ENCODE assay signal across 18 mouse cellular contexts in genomic region chr1:135498455-135499358, GRCm38 (mm10).
DNase-seq lines count a peak whose midpoint lies in the region; ATAC-seq lines count a peak whose summit lies in the region.
"Had no signal": no experiment of that assay in that cellular context is flagged by ENCODE, and none has a peak within 500 bp of the region (broad histone marks: within the 10 kb centered on the region; RNA-seq: fewer than 3 reads in every experiment).

No protein-coding gene starts in this region.

- intact Hi-C loops in left cerebral cortex, postnatal 25 days (cut with DNase I), result no loop called here

- H3K4me3 ChIP-seq in liver, embryonic 16.5 days (ENCODE audit: low read depth, low read length), result no peak overlapping the region
- no peak overlapping the region for H3K4me3 ChIP-seq in liver, embryonic 12.5 days
- H3K4me3 ChIP-seq in embryonic facial prominence, embryonic 11.5 days (ENCODE audit: low read depth, low read length), result no peak overlapping the region
- H3K4me3 ChIP-seq: forebrain, embryonic 15.5 days; gastrocnemius, adult 2 months; heart, embryonic 15.5 days; limb, embryonic 13.5 days had no signal

- H3K4me2 ChIP-seq in liver, embryonic 16.5 days (ENCODE audit: low read depth, low read length), result no peak overlapping the region
- no peak overlapping the region for H3K4me2 ChIP-seq in liver, embryonic 12.5 days
- no peak overlapping the region for H3K4me2 ChIP-seq in embryonic facial prominence, embryonic 11.5 days (ENCODE audit: low read depth, low read length)
- H3K4me2 ChIP-seq: forebrain, embryonic 15.5 days; heart, embryonic 15.5 days; limb, embryonic 13.5 days had no signal

- peak; percentile 43; the same call in 1 of the 2 replicates for ATAC-seq in liver, embryonic 16.5 days (ENCODE audit: low read depth)
- no peak for ATAC-seq in liver, embryonic 12.5 days
- ATAC-seq in embryonic facial prominence, embryonic 11.5 days (replicated peaks; ENCODE audit: insufficient number of reproducible peaks, low FRiP score, low TSS enrichment, low read depth), result peak; percentile 56; the same call in 1 of the 2 replicates
- ATAC-seq: CD4-positive, CD25-positive, alpha-beta regulatory T cell, adult 4 months; forebrain, embryonic 15.5 days had no signal

- DNase-seq in embryo, embryonic 10.5 days (ENCODE audit: low spot score), result peak; percentile 83
- no peak for DNase-seq in embryonic facial prominence, embryonic 11.5 days (ENCODE audit: low spot score)
- peak; percentile 86 for DNase-seq in retina, embryonic 14.5 days (ENCODE audit: low spot score)
- DNase-seq in left cerebral cortex, postnatal 25 days (ENCODE audit: low spot score in 2 of 2), result no peak
- no peak for DNase-seq in cerebellum, adult 9-10 months
- DNase-seq: adrenal gland, adult 2 months; cerebellum, postnatal 14 days; gastrocnemius, adult 2 months; heart, adult 11 months; kidney, postnatal 10 days; lung, adult 18-20 months; thymus, postnatal 36 days had no signal

- H3K36me3 ChIP-seq in liver, embryonic 16.5 days (ENCODE audit: control insufficient read depth, insufficient read depth), result no peaks in the 10 kb centered on the region
- no peaks in the 10 kb centered on the region for H3K36me3 ChIP-seq in liver, embryonic 12.5 days
- no peaks in the 10 kb centered on the region for H3K36me3 ChIP-seq in embryonic facial prominence, embryonic 11.5 days (replicated peaks; ENCODE audit: control insufficient read depth, insufficient read depth, low read depth, low read length)
- H3K36me3 ChIP-seq: forebrain, embryonic 15.5 days; heart, embryonic 15.5 days; limb, embryonic 13.5 days had no signal

- H3K9me3 ChIP-seq in liver, embryonic 16.5 days (replicated peaks; ENCODE audit: control insufficient read depth, low read length), result no peaks in the 10 kb centered on the region
- no peaks in the 10 kb centered on the region for H3K9me3 ChIP-seq in liver, embryonic 12.5 days (replicated peaks)
- no peaks in the 10 kb centered on the region for H3K9me3 ChIP-seq in embryonic facial prominence, embryonic 11.5 days (replicated peaks; ENCODE audit: control insufficient read depth, low read length)
- H3K9me3 ChIP-seq: forebrain, embryonic 15.5 days; heart, embryonic 15.5 days; limb, embryonic 13.5 days had no signal

- no peak overlapping the region for H3K9ac ChIP-seq in liver, embryonic 16.5 days (ENCODE audit: low read depth, low read length)
- no peak overlapping the region for H3K9ac ChIP-seq in liver, embryonic 12.5 days
- no peak overlapping the region for H3K9ac ChIP-seq in embryonic facial prominence, embryonic 11.5 days (replicated peaks; ENCODE audit: low read length)
- H3K9ac ChIP-seq: forebrain, embryonic 15.5 days; heart, embryonic 15.5 days; limb, embryonic 13.5 days had no signal

- H3K4me1 ChIP-seq in liver, embryonic 16.5 days (ENCODE audit: control insufficient read depth, low read depth, low read length), result no peaks in the 10 kb centered on the region; the same call in 1 of the 2 replicates
- H3K4me1 ChIP-seq in liver, embryonic 12.5 days, result no peaks in the 10 kb centered on the region
- H3K4me1 ChIP-seq in embryonic facial prominence, embryonic 11.5 days (ENCODE audit: control insufficient read depth, insufficient read depth, low read length), result no peaks in the 10 kb centered on the region

- 67% methylated on average over 20 of the region's 20 CpGs for WGBS in liver, embryonic 16.5 days (ENCODE audit: insufficient replicate concordance)
- 74% methylated on average over 20 of the region's 20 CpGs for whole genome bisulfite sequencing in liver, embryonic 12.5 days (ENCODE audit: insufficient replicate concordance)
- 54% methylated on average over 20 of the region's 20 CpGs for WGBS in embryonic facial prominence, embryonic 11.5 days

- H3K27ac ChIP-seq in liver, embryonic 16.5 days (ENCODE audit: low read length), result no peak overlapping the region
- no peak overlapping the region for H3K27ac ChIP-seq in liver, embryonic 12.5 days
- H3K27ac ChIP-seq in embryonic facial prominence, embryonic 11.5 days (replicated peaks; ENCODE audit: low read depth, low read length), result no peak overlapping the region
- H3K27ac ChIP-seq: forebrain, embryonic 15.5 days; gastrocnemius, adult 2 months; limb, embryonic 13.5 days had no signal

- H3K27me3 ChIP-seq in liver, embryonic 16.5 days (ENCODE audit: control insufficient read depth, insufficient read depth, low read depth, low read length), result no peaks in the 10 kb centered on the region
- H3K27me3 ChIP-seq in liver, embryonic 12.5 days (replicated peaks), result no peaks in the 10 kb centered on the region
- no peaks in the 10 kb centered on the region for H3K27me3 ChIP-seq in embryonic facial prominence, embryonic 11.5 days (ENCODE audit: control insufficient read depth, insufficient read depth, low read length)
- H3K27me3 ChIP-seq: forebrain, embryonic 15.5 days; heart, embryonic 15.5 days had no signal

Comparison
In these comparisons a context has a peak if more than half of its experiments do, and no peak if none do; other contexts are left out.
1. DNase-seq: peak in embryo, embryonic 10.5 days (single experiment) and retina, embryonic 14.5 days (single experiment); none in embryonic facial prominence, embryonic 11.5 days (single experiment), left cerebral cortex, postnatal 25 days (0 of 2) and cerebellum, adult 9-10 months (single experiment).